Mouse (Mus musculus): ENCODE measurements around the gene Ero1l.

The Ero1l gene

DNA sequence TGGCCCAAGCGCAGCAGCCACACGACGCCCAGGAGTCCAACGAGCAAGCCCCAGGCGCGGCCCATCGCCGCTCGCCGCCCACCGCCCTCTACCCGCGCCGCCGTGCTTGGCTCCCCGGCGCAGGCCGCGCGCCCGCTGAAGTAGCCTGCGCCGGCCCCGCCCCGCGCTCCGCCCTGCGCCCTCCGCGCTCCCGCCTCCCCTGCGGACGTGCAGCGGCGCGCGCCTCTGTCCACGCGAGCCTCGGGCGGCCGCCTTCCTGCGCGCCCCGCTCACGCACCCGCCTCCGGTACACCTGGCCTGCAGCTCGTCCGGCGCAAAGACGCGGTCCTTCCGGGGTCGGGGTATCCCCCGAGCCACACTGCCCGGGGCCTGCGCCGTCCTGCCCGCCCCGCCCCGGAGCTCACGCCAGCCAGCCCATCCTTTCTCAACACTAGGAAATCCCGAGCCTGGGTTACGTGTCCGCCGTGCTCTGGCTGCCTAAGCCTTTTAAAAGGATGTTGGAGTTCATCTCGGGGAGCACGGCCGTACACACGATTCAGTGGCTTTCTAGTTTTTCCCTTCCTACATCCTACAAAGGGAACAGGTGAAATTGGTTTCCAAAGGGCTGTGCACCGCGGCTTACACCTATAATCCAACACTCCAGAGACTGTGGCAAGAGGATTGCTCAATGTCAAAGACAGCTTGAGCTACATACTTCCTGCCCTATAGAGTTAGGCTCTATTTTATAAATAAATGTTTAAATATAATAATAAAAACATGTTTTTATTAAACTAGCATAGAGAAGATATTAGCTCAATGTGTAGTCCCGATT lies at the start of gene Ero1l:
Gene Ero1l (minus strand): TSS at position 346 of the 811 bp plus-strand sequence.
- peak; percentile 86 for DNase-seq (ENCODE audit: low spot score in 2 of 2)

DNA sequence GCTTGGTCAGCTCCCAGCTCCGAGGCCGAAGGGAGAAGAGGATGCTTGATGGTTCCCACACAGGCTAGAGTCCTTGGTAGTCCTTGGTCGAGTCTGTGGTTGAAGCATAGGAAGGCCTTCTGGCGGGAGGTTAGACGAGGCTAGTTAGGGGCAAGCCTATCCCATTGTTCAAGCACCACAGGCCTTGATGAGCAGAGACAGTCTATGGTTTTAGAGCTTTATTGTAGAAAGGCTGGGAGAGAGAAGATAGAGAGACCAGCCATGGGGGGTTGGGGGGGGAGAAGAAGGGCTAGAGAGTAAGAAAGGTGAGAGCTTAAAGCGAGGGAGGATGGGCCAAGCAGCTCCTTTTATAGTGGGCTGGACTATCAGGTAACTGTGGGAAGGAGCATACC lies 46.6 kb upstream of the Ero1l start:
- DNase-seq (ENCODE audit: low spot score in 2 of 2), result no peak

DNA sequence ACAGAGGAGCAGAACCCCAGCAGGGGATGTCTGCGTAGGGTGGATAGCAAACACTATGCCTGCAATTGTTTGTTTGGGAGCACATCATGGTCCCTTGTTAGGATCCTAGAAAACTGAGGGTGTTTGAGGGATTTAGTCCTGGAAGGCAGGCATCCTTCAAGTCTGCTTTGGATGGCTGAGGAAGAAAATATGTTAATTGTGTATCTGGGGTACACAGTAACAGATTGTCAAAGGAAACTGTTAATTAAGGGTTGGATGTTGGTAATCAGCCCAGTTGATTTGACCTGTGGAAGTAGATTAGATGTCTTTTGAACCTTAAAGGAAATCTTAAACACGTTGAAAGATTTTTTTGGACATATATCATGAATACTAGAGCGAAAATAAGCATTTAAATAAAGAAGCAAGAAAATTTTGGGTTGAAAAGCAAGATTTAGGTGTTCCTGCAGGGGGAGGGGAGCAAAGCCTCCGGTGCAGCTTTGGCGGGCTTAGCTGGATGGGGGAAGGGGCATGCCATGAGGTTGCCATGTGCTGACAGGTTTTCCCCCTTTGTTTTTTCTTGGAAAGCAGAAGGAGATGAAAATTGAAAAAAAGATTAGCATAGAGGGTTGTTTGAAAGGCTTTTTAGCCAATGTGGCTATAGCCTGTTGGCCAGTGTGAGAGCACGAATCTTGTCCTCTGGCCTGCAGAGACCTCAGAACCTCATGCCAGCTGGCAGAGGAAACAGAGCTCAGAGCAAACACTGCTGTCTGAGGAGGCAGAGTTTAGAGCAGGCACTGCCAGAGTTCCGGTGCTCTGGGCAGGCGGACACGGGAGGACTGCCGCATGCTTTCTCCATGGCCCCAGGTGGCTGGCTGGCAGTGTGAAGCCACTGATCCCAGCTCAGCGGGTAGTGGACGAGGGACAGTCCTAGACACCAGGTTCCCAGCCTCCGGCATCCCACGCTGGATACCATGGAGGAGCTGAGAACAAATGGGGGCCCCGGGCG lies 45.9 kb upstream of the Ero1l start:
- no peak for DNase-seq (ENCODE audit: low spot score in 2 of 2)

DNA sequence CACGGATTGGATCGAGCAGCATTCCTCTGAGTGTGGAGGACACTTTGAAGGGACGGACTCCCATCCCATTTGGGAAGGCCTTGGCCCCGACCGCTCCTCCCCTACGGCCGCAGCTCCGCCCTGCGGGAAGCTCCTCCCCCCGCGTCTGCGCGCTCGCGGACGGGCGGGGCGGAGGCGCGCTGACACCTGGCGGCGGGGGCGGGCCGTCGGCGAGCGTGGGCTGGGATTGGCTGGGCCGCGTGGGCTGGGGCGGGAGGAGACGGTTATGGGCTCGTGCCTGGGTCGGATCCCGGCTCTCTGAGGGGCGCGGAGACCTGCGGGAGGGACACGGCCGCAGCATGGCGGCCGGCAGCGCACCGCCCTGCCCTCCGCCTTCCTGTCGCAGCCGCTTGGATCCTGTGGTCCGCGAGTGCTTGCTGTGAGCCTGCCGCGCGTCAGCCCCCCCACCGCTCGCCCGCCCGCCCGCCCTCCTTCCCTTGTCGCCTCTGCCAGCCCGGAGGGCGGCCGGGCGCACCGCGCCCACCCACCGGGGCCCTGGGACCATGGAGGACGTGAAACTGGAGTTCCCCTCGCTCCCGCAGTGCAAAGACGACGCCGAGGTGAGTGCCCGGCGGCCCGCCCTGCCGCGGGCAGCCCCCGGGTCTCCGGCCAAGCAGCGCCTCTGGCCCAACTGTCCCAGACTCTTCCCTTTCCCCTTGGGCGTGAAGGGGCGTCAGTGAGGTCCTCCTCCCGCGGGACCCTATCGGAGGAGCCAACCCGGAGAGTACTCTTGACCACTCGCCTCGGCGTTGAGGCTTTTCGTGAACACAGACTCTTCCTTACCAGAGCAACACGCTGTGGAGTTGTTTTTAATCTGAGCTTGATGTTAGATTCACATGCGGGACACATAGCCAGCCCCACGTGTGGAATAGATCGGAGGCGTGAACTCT lies 32.6 kb upstream of the Ero1l start, which contains the start of gene Styx:
Gene Styx (plus strand): TSS at position 163 of the 929 bp plus-strand sequence.
- peak; percentile 95 to 96 for DNase-seq (ENCODE audit: low spot score in 2 of 2)

DNA sequence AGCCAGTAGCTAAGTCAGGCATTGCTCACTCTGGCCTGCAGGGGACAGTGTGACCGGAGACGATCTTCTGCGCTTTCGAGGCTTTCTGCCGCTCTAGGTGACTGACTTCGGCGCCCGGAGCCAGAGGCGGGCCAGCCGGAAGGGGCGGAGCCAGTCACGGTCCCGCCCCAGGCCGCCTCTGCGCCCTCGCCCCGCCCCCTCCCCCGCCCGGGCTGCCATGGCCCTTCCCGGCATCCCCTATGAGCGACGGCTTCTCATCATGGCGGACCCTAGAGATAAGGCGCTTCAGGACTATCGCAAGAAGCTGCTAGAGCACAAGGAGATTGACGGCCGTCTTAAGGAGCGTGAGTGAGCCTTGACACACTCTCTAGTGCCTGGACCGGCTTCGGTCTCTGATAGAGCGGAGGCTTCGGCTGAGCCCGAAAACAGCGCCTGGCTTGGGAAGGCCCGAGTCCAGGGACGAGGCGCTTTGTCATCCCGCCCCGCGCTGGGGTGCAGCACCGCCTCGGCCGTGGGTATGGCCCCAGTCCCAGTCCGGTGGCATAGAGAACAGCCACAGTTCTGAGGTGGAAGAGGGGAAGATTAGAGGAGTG lies 11.1 kb upstream of the Ero1l start, which contains the start of gene Psmc6:
Gene Psmc6 (plus strand): TSS at position 200 of the 593 bp plus-strand sequence.
- DNase-seq (ENCODE audit: low spot score in 2 of 2), result peak; percentile 89 to 92

DNA sequence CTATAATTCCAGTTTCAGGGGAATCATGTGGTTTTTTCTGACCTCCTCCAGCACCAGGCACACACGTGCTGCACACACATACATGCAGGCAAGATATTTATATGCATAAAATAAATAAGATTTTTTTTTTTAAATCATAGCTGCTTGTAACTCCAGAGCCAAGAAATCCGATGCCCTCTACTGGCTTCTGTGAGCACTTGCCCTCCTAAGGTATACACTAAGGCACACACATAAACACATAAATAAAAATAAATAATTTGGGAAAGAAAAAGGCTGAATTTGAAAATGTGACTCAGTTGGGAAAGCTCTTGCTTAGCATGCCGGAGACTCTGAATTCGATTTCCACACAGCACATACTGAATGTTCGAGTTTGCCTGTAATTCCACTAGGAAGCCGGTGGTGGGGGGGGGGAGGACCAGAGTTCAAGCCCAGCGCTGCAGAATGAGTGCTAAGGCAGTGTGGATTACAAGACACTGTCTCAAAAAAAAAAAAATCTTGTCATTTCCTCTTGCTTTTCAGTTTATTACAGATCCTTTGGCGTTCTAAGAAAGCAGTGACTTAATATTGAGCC lies 10.5 kb upstream of the Ero1l start:
- DNase-seq (ENCODE audit: low spot score in 2 of 2), result no peak

DNA sequence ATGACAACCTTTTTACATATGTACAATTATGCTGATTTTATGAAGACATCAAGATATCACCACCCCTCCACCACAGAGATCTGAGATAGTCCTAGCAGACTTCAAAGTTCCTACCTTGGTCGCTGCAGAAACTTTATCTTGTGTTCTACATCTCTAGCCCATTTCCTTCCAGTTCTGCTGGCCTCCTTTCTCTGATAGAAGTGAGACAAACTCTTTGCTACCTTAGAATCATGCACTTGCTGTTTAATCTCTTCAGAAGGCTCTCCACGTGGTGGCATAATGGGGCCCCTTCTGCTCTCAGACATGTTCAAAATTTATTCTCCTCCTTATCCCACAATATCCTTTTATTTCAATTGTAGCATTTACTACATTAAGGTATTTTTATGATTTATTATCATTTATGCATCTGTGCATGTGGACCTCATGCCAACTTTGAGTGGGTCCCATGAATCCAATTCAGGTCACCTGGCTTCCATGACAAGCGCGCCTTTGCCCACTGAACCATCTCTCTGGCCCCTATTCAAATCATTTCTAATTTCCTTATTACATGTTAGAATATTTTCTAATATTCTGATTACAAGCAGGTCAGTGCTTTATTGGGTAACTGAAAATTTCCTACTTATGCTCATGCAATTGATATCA lies 9.6 kb upstream of the Ero1l start:
- no peak for DNase-seq (ENCODE audit: low spot score in 2 of 2)

DNA sequence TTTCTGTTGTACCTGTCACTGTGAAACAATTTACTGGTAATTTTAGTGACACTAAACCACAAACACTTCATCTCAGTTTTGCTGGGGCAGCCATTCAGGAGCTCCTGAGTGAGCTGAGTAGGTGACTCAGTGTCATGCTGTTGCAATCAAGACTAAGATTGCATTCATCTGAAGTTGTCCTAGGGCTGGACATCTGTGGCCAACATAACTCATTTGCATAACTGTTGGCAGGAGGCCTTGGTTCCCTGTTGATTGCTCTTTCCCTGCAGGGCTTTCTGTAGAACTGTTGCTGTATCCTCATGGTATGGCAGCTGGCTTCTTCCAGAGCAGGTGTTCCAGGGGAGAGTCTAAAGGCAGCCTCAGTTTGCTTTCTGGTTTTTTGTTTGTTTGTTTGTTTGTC lies 6.9 kb upstream of the Ero1l start:
- no peak for DNase-seq (ENCODE audit: low spot score in 2 of 2)

DNA sequence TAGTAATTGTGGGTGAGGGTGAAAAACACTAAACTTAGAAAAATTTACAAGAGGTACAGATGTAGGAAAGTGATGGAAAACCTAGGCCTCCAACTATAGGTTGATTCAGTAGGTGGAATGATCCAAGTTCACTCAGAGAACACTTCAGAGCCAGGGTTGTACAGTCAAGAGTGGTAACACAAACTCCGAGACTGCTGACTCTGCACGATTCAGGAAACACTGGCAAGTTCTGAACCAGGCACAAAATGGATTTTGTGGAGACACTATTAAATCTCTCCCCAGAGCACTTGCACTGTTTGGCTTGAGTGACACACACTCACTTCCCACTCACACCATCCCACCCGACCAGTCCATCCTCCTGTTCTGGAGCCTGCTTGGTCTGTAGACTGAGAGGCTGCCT lies 4.7 kb upstream of the Ero1l start:
- no peak for DNase-seq (ENCODE audit: low spot score in 2 of 2)

DNA sequence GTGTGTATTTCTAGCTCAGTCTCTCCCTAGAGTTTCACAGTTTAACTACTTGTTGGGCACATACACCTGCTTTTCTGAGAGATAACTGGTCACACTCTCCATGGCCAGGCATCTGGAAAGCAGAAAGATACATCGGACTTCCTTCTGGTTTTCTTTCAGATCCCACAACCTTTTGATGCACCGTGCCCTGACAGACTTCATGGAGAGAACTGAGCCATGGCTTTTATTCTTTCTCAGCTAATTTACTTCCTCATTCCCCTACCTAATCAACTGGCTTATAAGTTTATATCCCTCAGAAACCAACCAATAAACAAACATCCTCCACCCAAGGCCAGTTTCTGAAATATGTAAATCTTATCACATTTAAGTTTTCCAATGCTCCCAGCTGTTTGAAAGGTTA lies 3.9 kb upstream of the Ero1l start:
- DNase-seq (ENCODE audit: low spot score in 2 of 2), result no peak

DNA sequence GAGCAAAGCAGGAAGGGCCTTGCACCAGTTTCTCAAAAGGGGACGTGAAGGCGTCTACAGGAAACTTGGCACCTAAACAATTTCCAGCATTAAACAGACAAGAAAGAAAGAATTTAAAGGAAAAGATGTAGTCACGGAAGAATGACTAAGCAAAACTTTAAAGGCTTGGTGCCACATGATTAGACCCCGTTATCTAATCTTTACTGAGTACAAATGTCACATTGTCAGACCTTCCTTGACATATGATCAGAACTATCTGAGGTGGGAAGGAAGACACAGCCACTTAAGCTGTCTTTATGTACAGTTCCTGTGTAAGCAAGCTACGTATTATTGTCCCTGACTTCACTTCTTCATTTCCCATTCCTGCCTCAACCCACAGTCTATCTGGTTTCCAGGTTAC lies 3.1 kb upstream of the Ero1l start:
- no peak for DNase-seq (ENCODE audit: low spot score in 2 of 2)

DNA sequence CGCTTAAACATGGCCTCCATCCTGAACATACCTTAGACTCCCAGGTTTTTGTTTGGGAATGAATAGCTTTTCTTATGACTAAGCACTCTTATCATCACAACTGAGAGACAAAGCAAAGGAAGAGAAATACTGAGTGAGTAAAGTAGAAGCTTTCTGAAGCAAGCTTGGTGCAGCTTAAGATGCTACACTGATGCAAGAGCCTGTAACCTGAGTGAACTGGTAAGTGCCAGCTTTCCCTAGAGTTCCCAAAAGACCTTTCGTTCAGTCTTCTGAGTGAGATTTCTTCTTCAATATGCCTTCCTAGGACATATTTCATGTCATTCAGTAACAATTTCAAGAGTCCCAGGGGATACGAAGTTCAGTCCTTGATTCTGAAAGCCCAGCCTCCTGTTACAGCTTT lies 2.5 kb upstream of the Ero1l start:
- DNase-seq (ENCODE audit: low spot score in 2 of 2), result no peak

DNA sequence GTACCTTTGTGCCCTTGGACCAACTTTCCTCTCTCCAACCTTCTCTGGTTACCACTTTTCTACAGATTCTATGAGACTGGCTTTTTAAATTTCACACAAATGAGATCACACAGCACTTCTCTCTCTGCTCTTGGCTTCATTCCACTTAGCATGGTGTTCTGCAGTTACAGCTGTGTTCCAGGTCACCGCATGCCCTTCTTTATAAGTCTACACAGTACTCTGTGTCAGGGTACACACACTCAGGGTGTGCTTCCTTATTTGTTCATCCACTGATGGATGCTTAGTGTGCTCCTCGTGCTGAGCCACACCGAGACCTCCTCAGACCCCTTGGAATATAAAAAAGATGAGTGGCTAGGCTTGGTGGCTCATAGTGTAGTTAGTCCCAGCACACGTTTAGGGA lies 1.5 kb upstream of the Ero1l start:
- DNase-seq (ENCODE audit: low spot score in 2 of 2), result no peak

DNA sequence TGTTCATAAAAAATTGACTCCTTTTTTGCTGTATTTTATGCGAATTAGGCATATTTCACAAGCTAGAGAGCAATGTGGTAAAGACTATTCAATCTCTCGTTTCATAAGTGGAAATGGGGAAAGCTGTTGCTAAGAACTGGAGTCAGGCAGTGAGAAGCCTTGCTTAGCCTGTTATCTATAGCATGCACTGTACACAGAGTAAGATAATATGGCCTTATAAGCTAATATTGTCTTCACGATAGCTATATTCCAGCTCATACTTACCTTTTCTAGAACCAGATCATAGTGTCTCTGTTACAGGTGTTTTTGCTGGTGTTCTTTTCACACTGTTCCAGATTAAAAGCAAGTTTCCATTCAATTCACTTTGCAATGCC lies 653 bp upstream of the Ero1l start:
- DNase-seq (ENCODE audit: low spot score in 2 of 2), result no peak

DNA sequence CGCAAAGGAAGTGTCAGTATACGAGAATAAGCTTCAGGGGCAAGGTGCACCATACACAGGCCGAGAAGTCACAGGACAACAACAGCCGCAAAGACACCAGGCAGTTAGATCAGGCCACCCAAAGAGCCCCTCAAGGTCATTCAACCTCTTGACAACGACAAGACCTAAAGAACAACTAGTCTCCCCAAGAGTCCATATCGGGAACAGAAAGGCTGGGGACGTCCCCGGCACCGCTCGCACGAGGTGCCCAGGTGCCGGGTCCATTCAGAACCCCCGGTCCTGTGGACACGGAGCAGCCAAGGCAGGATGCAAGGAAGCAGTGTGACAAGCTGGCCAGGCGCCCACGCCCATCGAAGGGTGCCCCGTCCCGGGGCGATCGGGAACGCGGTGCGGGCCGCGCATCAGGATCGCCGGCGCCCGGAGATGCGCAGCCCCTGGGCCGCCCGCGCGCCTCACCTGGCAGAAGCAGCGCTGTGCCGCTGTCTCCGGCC lies 605 bp downstream of the Ero1l start:
- no peak for DNase-seq (ENCODE audit: low spot score in 2 of 2)

DNA sequence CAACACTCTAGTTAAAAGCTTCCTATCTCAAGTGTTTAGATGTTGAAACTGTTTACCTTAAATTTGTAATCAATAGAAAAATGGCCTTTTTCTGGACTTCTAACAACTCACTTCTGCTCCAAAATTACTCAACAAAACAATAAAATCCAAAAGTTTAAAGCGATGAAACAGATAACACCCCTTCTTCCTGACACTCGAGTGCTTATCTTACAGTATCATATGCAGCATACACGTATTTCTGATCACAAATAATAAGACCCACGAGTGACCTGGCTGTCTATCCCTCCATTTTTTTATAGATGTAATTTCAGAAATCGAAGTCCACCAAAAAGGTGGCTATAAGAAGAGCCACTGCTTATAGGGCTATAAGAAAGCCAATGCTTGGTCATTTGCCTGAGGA lies 1.6 kb downstream of the Ero1l start:
- no peak for DNase-seq (ENCODE audit: low spot score in 2 of 2)

DNA sequence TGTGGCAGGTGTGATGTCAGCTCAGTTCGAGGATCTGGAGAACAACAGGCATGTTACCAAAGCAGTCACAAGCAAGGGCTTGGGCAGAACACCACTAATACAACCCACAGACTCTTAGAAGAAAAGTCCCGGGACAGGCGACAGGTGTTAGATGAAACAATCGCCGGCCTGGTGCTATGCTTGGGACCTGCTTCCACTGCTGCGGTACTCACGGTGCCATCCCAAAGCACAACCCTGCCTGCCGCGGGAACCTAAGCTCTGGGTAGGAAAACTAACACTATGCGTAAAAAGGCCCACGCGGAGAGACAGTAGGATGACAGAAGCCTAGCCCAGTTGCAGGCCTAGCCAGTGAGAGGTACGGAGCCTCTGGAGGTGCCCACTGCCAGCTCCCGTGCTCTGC lies 8.5 kb downstream of the Ero1l start:
- DNase-seq (ENCODE audit: low spot score in 2 of 2), result no peak

DNA sequence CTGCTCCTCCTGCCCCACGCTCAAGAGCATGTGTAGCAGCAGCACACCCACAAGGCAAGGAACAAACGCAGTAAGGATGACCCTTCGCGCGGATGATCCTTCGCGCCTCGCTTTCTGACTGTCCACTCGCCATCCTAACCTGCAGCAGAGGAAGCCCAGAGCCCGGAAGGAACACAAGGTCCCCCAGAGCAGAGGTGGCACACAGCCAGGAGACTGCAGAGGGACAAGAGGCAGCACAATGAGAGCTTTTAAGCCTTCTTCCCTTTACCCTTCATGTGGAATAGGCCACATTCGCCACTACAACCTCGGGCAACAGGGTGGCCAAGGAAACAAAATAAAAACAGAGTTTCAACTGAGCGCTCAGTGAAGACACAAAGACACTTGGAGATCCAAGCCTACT lies 8.9 kb downstream of the Ero1l start:
- no peak for DNase-seq (ENCODE audit: low spot score in 2 of 2)

DNA sequence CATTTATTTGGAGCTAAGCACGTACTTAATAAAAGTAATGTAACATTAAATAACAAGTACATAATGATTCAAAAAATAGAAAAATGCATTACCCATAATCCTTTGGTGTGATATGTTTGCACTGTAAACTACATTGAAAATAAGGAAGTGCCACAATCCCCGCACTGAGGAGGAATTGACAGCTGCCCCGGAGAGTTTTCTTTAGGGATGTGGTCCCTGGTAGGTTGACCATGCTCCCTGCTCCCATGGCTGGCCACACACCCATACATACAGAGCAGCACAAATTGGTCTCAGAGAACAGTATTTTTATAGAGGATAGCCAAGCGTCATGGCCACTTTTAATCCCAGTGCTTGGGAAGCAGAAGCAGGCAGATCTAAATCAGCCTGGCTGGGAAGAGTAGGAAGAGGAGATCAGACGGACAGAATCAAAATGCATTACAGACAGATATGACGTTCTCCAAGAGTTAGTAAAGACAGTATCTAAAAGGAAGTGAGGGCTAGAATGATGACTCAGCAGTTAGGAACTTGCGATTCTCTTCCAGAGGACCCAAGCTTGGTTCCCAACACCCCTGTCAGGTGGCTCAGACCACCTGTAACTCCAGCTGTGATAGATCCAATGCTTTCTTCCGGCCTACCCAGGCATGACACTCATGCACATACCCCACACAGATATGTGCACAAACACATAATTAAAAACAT lies 10.8 kb downstream of the Ero1l start:
- DNase-seq (ENCODE audit: low spot score in 2 of 2), result no peak

DNA sequence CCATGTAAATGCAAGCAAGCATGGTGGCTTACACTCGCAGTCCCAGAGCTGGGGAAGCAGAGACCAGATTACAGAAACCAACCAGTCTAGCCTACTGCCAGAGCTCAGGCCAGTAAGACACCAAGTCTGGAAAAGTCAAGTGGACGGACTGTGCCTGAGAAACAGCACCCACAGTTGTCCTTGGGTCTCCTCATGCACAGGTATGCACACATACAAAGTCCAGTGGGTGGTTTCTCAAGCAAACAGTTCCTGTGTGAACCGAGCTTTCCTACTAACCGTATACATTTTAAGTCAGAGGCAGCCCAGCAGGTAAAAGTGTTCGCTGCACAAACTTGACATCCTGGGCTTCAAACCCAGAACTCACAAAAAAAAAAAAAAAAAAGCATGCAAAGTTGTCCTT lies 12.7 kb downstream of the Ero1l start:
- no peak for DNase-seq (ENCODE audit: low spot score in 2 of 2)

All from spleen, postnatal 10 days (tissue).